Mouse (Mus musculus): ENCODE measurements around the gene Olfr1381. TPM values are rescaled to one million over a fixed set of nuclear protein-coding genes. Genes with fewer than 3 reads are reported as not detected.
"Not testable (repeated sequence)": the region's sequence is repeated elsewhere in the genome, so short reads cannot be mapped to it uniquely, and the experiment has no call there.

The Olfr1381 gene
- total and polyA plus RNA-seq, 3 experiments: not detected

DNA sequence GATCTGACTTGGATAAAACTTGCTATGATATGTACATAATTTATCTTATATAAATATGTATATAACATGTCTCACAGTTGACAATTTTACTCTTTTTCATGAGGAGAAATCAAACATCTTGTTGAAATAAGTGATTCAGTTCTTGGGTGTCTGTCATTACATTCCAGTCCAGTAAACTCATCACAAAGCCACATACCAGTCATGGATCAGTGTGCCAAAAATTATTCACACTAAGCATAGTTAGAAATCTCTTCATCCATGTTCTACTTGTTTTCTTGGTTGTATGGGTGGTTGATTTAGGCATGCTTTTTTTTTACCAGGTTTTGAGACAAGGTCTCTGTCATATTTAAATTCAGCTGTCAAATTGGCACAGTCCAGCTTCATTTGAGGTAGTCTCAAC is 10.5 kb upstream of the Olfr1381 start:
- Histone ChIP-seq H3K79me2 (ENCODE audit: control insufficient read depth, insufficient read depth, low read length, poor library complexity) (no peaks in the 10 kb centered on the region), H3K36me3 (ENCODE audit: control insufficient read depth in 1 of 2, insufficient read depth in 2 of 2, low read length in 2 of 2) (no peaks in the 10 kb centered on the region), H3K9ac (ENCODE audit: control insufficient read depth, low read depth, low read length, poor library complexity, severe bottlenecking) (no peak overlapping the region), H3K9me3 (replicated peaks; ENCODE audit: insufficient read depth, low read length) (no peaks in the 10 kb centered on the region), H3K27me3 (ENCODE audit: control insufficient read depth in 1 of 2, insufficient read depth in 2 of 2, low read length in 2 of 2) (peaks cover 0 to 2% of the 10 kb centered on the region in 2 experiments; a peak in 3 of 4 replicates), H3K4me1 (ENCODE audit: control insufficient read depth in 1 of 2, insufficient read depth in 2 of 2, low read length in 2 of 2) (no peaks in the 10 kb centered on the region), H3K27ac (ENCODE audit: control insufficient read depth, low read depth, low read length) (no peak overlapping the region), H3K4me3 (ENCODE audit: control insufficient read depth in 1 of 2, insufficient read depth in 1 of 2, low read depth in 2 of 2, low read length in 2 of 2) (no peak overlapping the region)
- TF ChIP-seq MXI1 (IDR thresholded peaks at IDR 0.05; ENCODE audit: low read depth, low read length): no peak
- TF ChIP-seq USF2 (IDR thresholded peaks at IDR 0.05; ENCODE audit: borderline replicate concordance in 1 of 2, insufficient read depth in 1 of 2, low read depth in 1 of 2, low read length in 2 of 2): no peak
- TF ChIP-seq GATA1 (IDR thresholded peaks at IDR 0.05; ENCODE audit: low read depth, low read length): no peak
- TF ChIP-seq HCFC1 (IDR thresholded peaks at IDR 0.05; ENCODE audit: low read depth, low read length): no peak
- TF ChIP-seq SIN3A (IDR thresholded peaks at IDR 0.05; ENCODE audit: low read length): no peak
- TF ChIP-seq RAD21 (IDR thresholded peaks at IDR 0.05; ENCODE audit: low read depth, low read length): no peak
- no peak for TF ChIP-seq USF1 (IDR thresholded peaks at IDR 0.05; ENCODE audit: low read depth, low read length)
- TF ChIP-seq E2F4 (IDR thresholded peaks at IDR 0.05; ENCODE audit: borderline replicate concordance, low read depth, low read length): no peak
- no peak for TF ChIP-seq BHLHE40 (IDR thresholded peaks at IDR 0.05; ENCODE audit: borderline replicate concordance, low read depth, low read length)
- DNase-seq (ENCODE audit: low read depth, low spot score): no peak

DNA sequence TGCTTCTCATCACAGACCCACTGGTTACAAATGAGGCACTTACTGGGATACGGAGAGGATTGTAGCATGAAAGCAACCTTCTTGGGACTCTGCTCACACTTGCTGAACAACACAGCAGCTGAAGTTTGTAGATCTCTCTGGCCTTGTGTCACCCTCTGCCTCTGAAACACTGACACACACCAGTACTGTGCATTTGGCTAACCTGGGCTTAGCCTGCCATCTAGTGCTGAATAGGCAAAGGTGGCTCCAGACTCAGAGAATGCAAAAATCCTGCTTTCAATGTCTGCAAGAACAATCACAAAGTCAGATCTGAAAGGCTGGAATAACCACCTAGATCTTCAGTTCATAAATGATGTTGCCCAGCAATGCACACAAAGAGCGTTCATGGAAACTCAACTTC is 6.6 kb upstream of the Olfr1381 start:
- TF ChIP-seq RAD21 (IDR thresholded peaks at IDR 0.05; ENCODE audit: low read depth, low read length): peak; percentile 3; the same call in 1 of the 2 replicates
- not testable (repeated sequence) for H3K4me1 ChIP-seq (ENCODE audit: control insufficient read depth in 1 of 2, insufficient read depth in 2 of 2, low read length in 2 of 2); H3K27me3 ChIP-seq (ENCODE audit: control insufficient read depth in 1 of 2, insufficient read depth in 2 of 2, low read length in 2 of 2); H3K36me3 ChIP-seq (ENCODE audit: control insufficient read depth in 1 of 2, insufficient read depth in 2 of 2, low read length in 2 of 2); DNase-seq (ENCODE audit: low read depth, low spot score); H3K4me3 ChIP-seq (ENCODE audit: control insufficient read depth in 1 of 2, insufficient read depth in 1 of 2, low read depth in 2 of 2, low read length in 2 of 2); H3K79me2 ChIP-seq (ENCODE audit: control insufficient read depth, insufficient read depth, low read length, poor library complexity); H3K9me3 ChIP-seq (replicated peaks; ENCODE audit: insufficient read depth, low read length); H3K9ac ChIP-seq (ENCODE audit: control insufficient read depth, low read depth, low read length, poor library complexity, severe bottlenecking); H3K27ac ChIP-seq (ENCODE audit: control insufficient read depth, low read depth, low read length)

DNA sequence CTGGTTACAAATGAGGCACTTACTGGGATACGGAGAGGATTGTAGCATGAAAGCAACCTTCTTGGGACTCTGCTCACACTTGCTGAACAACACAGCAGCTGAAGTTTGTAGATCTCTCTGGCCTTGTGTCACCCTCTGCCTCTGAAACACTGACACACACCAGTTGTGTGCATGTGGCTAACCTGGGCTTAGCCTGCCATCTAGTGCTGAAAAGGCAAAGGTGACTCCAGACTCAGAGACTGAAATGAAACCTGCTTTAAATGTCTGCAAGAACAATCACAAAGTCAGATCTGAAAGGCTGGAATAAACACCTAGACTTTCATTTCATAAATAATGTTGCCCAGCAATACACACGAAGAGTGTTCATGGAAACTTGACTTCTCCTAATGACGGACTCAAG is 10.8 kb downstream of the Olfr1381 start:
- not testable (repeated sequence) for H3K27ac ChIP-seq (ENCODE audit: control insufficient read depth, low read depth, low read length); H3K36me3 ChIP-seq (ENCODE audit: control insufficient read depth in 1 of 2, insufficient read depth in 2 of 2, low read length in 2 of 2); H3K4me1 ChIP-seq (ENCODE audit: control insufficient read depth in 1 of 2, insufficient read depth in 2 of 2, low read length in 2 of 2); H3K9ac ChIP-seq (ENCODE audit: control insufficient read depth, low read depth, low read length, poor library complexity, severe bottlenecking); H3K27me3 ChIP-seq (ENCODE audit: control insufficient read depth in 1 of 2, insufficient read depth in 2 of 2, low read length in 2 of 2); H3K4me3 ChIP-seq (ENCODE audit: control insufficient read depth in 1 of 2, insufficient read depth in 1 of 2, low read depth in 2 of 2, low read length in 2 of 2); H3K79me2 ChIP-seq (ENCODE audit: control insufficient read depth, insufficient read depth, low read length, poor library complexity); H3K9me3 ChIP-seq (replicated peaks; ENCODE audit: insufficient read depth, low read length)
- DNase-seq (ENCODE audit: low read depth, low spot score): peak; percentile 9
- TF ChIP-seq RAD21 (IDR thresholded peaks at IDR 0.05; ENCODE audit: low read depth, low read length) (peak; percentile 26), CTCF (IDR thresholded peaks at IDR 0.05 in 2 of 3, conservative IDR thresholded peaks at IDR 0.05 in 1 of 3; ENCODE audit: control insufficient read depth in 1 of 3, insufficient read depth in 1 of 3, low read depth in 2 of 3, low read length in 3 of 3, poor library complexity in 1 of 3, severe bottlenecking in 1 of 3) (peak in 2 of 3 experiments; percentile 28 to 32; a peak in 3 of 6 replicates)

DNA sequence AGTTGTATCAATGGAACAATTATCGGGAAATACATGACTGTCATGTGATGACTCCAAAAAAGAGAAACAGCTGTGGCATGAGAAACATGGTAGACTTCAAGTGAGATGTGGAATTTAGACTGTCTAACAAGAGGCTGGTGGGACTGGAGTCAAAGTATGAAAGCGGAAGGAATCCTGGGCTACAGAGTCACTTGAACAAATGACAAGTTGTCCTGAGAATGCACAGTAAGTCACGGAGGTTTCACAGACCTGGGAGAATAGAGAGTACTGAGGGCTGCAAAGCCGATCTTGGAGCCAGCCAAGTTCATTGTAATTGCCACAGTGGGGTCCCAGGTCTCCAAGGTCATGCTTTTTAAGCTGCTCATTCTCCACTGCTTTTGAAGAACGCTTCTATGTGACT is 13.3 kb downstream of the Olfr1381 start, which contains the start of gene Olfr1380:
Olfr1380 (plus strand) TSS at position 301 of the 400 bp plus-strand sequence.
- H3K4me3 ChIP-seq (ENCODE audit: control insufficient read depth in 1 of 2, insufficient read depth in 1 of 2, low read depth in 2 of 2, low read length in 2 of 2); H3K9ac ChIP-seq (ENCODE audit: control insufficient read depth, low read depth, low read length, poor library complexity, severe bottlenecking); H3K9me3 ChIP-seq (replicated peaks; ENCODE audit: insufficient read depth, low read length); H3K4me1 ChIP-seq (ENCODE audit: control insufficient read depth in 1 of 2, insufficient read depth in 2 of 2, low read length in 2 of 2); H3K27ac ChIP-seq (ENCODE audit: control insufficient read depth, low read depth, low read length); DNase-seq (ENCODE audit: low read depth, low spot score); H3K36me3 ChIP-seq (ENCODE audit: control insufficient read depth in 1 of 2, insufficient read depth in 2 of 2, low read length in 2 of 2); H3K27me3 ChIP-seq (ENCODE audit: control insufficient read depth in 1 of 2, insufficient read depth in 2 of 2, low read length in 2 of 2); H3K79me2 ChIP-seq (ENCODE audit: control insufficient read depth, insufficient read depth, low read length, poor library complexity): not testable (repeated sequence)

Measured in MEL (cell line).